Mouse (Mus musculus): ENCODE data around the gene Smg6. TPM values are rescaled to one million over a fixed set of nuclear protein-coding genes. Genes with fewer than 3 reads are reported as not detected.

The Smg6 gene
- total RNA-seq, 4 experiments from 2014 or later, result 16.7 to 22.8 (median 20.2) TPM

DNA sequence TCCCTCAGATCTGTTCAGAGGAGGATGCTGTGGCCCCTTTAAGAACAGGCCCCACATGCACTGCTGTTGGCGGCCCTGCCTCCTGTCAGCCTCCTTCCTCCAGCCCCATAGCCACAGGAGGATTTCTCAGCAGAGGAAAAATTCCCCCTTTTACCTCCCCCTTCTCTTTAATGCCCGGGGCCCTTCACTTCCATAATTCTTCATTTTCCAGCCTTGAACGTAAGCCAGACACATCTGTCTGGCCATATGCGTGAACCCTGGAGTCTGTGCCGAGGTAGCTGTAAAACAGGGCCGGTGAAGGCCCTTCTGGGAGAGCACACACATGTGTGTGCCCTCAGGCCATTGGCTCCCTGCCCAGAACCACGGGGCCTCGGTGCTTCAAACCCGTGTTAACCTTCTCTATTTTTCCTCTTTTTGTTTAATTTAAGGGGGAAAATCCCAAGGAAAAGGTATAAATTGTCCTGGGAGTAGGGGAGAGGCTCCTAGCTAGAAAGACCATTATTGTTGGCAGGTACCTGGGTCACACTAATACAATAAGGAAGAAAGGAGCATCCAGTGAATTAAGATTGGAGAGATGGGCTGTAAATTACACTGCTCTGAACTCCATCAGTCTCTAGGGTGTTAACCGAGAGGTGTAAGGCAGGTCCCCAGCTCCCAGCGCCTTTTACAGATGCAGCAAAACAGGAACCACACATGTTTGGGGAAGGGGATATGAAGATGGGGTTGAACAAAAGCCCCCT, 221.7 kb downstream of the Smg6 start:
- no peak for DNase-seq (ENCODE audit: low spot score)

DNA sequence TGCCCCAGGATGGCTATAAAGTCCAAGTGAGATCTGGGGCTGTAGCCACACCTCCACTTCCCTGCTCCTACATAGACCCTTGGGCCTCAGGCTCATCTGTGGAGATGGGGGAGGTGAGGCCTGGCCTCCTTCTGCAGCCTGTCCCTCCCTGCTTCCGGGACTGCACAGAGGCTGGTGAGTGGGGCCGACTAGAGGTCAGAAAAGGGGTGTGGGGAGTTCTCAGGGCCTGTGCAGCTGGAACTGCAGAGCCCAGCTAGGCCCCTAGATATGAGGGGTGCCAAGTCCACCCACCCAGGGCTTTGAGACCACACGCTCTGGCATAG, 222.2 kb downstream of the Smg6 start:
- DNase-seq (ENCODE audit: low spot score), result no peak

DNA sequence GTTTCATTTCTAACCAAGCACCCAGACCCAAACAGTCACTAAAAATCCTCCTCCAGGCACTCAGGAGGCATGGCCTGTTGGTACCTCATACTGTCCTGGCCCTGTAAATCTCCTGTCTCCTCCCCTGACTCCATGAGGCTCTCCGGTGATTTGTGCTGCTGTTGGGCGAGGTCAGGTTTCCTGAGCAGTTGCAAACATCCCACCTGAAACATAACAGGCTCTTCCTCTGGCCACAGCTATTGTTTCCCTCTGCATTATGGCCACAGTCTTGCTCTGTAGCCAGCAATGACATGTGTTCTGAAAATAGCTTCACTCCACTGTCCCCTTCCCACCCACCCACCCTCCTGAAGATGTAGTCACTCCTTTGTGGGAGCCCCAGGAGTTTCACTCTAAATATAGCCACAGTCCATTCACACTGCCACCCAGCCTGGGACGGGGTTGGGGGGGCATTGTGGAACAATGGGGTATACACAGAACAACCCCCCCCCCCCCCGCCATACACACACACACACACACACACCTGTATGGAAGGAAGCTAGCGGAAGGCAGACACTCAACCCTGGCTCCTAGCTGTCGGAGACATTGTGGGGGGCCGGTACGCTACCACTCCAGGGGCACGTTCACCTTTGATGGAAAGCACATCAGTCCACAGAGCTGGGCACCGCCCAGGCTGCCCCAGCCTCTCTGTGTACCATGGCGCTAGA, 222.9 kb downstream of the Smg6 start:
- peak; percentile 6 for DNase-seq (ENCODE audit: low spot score)

DNA sequence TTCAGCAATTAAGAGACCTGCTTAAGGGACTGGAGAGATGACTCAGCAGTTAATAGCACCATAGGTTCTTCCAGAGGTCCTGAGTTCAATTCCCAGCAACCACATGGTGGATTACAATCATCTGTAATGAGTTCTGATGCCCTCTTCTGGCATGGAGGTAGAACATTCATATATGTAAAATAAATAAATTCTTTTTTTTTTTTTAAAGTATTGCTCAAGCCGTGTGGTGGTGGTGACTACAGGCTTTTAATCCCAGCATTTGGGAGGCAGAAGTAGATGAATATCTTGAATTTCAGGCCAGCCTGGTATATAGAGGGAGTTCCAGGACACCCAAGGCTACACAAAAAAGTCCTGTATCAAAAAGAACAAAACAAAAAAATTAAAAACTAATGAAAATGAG, 224.7 kb downstream of the Smg6 start:
- no peak for DNase-seq (ENCODE audit: low spot score)

DNA sequence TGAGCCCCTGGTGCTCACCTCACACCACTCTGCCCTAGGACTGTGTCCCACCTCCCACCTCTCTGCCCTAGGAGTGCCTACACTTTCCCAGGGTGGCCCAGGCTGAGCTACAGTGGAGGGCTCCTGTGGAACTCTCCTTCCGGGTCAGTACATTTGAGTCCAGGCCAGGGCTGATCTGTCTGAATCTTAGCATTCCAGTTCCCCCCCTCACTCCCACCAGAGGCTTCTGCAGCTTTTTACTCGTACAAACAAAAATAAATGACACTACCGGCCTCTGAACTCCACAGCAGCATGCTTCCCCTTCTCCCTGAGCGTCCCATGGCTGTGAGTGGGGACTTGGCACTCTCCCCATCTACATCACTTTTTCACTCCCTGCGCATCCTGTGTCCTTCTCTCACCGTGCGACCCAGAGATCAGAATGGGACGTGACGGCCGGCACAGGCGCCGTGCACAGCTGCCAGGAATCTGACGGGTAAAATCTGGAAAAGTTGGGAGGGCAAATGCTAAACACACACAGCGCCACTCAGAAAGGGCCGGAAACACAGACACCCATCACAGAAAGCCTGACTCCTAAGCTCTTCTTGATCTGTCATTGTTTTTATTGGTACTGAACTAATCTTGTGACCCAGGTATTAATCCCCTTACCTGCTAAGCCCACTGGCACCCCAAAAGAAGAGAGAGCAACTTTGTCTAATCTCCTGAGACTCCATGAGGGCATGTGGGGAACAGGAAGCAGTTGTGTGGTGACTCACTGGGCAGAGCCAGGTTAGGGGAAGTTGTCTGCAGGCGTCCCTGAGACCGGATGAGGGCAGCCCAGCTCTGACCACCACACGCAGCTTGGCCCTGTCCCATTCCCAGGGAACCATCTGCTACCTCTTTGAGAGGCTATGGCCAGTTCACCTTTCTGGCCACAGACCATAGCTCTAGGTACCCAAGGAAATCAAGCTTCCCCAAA, 227.3 kb downstream of the Smg6 start:
- peak; percentile 60 for DNase-seq (ENCODE audit: low spot score)

DNA sequence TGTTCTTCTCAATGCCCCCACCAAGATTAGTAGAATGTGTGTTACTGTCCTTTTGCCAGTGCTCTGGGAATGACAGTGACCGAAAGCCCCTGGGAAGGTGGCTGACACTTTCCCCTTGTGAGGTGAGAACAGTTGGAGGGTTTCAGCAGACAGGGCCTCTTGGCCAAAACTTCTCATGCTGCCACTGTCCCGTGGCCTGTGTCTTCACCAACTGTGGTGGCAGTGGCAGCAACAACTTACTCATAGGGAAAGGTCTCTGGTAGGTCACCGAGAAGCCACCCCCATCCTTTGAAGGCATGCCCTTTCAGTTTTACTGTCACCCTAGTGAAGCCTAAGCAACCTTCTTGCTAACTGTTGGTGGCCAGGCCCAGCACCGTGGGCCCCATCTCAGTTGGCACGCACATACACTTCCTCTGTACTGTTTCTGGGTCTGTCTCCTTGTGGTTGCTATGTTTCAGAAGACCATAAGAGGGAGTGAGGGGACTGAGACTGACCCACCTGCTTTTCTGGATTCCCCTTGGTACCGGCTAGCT, 228.5 kb downstream of the Smg6 start:
- DNase-seq (ENCODE audit: low spot score), result peak; percentile 5

DNA sequence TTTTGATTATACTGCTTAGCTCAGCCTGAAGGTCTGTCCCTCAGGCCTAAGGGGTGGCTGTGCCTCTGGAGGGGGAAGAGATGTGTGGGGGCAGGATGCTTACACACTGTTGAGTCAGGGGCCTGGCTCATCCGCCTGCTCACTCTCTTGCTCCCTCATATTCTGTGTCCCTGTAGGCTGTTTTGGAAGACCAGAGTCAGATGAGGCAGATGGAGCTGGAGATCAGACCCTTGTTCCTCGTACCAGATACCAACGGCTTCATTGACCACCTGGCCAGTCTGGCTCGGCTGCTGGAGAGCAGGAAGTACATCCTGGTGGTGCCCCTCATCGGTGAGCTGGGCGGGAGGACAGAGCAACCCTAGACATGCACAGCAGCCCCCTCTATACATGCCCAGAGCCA, 230.4 kb downstream of the Smg6 start:
- no peak for DNase-seq (ENCODE audit: low spot score)

DNA sequence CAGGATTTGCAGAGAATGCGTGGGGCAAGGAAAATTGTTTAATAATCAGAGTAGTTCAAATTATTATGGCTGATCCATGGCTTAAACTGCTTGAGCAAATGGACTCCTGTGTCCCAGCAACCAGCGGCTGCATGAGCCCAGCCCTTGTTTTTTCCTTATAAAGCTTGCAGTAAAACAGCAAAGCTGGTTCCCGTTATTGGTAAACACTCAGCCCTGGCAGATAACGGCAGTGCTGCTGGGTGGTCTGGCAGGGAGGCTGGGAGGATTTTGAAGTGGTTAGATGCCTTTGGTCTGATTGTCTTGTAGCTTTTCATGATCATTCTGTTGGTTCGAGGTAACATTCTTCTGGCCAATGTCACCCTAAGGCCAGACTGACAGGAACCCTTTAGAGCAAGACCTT, 230.8 kb downstream of the Smg6 start:
- peak; percentile 20 for DNase-seq (ENCODE audit: low spot score)

DNA sequence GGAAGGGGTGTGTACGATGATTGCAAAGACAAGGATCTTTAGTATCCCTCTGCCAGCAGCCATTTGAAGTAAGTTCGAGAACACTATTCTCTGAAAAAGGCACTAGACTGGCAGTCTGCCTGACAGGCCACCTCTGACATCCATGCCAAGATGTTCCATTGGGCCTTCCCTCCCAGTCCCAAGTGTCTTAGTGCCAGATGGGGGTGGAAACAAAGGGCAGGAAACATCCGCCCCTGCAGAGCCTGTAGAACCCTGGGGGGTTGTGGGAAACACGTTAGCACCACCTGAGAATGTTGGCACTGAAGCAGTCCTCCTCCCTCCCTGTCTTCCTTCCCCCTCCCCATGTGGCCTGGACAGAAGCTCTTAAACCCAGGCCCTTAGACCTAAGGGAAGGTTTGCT, 231.4 kb downstream of the Smg6 start:
- DNase-seq (ENCODE audit: low spot score), result peak; percentile 51

DNA sequence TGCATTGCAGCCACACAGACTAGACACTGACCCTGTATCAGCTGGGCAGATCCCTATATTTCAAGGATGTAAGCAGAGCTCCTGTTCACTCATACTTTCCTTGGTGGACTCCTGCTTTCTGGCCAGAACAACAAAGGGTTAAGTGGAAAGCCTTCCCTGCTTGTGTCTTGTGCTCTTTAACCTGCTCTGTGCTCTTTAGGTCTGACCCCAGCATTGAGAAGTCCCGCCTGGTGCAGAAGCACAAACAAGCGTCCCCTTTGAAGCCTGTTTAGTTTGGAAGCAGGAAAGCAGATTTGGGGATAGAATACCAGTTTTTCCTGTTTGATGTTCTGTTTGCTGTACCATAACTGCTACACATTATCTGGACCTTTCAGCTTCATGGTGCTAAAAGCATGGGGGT, 232.3 kb downstream of the Smg6 start:
- peak; percentile 7 for DNase-seq (ENCODE audit: low spot score)

DNA sequence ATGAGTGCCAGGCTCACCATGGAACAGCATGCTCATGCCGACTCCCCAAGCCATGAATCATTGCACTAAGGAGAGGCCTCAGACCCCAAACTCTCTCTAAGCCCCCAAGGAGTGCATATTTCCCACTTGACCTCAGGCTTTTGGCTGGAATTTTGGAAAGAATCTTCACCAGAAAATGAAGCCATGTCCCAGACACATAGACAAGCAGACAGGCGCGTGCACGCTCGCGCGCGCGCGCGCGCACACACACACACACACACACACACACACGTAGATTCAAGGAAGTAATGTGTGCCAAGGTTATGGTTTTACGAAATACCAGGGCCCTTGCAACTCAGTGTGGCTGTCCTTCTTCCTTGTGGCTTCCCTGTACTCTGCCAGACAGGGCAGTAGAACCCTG, 232.8 kb downstream of the Smg6 start:
- DNase-seq (ENCODE audit: low spot score), result peak; percentile 36

DNA sequence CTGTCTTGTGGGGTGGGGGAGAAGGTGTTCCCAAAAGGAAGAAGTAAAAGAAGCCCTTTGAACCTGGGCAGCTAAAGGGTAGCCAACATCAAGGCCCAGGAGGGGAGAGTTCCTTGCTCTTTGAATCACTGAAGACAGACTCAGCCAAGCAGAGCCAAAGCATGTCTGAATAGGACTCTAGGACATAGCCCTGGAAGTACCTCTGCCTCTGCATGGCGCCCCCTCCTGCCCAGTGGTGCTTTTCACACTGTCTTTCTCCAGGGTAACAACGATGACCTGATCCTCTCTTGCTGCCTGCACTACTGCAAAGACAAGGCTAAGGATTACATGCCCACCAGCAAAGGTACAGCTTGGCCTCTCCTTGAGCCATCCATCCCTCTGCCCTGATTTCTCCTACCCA, 233.9 kb downstream of the Smg6 start:
- no peak for DNase-seq (ENCODE audit: low spot score)

DNA sequence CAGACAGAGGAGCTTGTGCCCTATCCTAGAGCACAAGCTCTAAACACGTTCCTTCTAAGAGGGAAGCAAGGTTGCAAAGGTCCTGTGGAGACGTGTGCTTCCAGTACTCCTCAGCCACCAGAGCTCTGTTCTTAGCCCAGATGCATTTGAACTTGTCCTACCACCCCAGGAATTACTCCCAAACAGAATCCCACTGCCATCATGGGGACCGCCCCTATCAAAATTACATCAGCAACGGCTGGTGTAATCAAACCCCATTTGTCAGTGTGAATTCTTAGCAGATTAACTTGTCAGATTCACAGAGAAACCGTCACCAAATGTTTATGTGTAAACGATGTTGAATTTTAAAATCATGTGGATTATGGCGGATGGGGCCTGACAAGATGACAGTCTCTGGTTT, 235.3 kb downstream of the Smg6 start:
- no peak for DNase-seq (ENCODE audit: low spot score)

DNA sequence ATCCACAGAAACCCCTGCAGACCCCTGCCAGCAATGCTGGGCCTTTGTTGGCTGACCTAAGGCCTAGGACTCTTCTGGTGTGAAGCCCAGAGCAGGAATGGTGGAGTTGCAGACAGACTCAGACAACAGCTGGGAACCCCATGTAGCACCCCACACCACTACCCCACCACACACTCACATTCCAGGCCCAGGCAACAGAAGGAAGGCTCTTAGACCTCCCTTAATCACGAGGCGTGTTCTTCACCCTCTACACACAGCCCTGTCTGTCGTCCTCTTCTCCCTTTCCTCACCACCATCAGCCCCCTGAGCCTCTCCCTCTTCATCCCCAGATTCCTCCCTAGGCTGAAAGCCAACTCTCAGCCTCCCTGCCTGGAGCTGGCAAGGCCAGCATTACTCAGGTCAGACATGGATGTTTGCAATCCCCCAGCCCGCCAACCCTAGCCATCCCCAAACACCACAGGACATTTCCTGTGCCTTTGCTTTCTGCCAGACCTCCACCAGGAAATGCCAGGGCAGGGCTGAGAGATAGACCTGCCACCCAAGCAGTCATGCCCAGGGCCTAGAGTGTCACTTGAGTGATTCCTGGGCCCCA, 235.9 kb downstream of the Smg6 start:
- DNase-seq (ENCODE audit: low spot score), result peak; percentile 16

DNA sequence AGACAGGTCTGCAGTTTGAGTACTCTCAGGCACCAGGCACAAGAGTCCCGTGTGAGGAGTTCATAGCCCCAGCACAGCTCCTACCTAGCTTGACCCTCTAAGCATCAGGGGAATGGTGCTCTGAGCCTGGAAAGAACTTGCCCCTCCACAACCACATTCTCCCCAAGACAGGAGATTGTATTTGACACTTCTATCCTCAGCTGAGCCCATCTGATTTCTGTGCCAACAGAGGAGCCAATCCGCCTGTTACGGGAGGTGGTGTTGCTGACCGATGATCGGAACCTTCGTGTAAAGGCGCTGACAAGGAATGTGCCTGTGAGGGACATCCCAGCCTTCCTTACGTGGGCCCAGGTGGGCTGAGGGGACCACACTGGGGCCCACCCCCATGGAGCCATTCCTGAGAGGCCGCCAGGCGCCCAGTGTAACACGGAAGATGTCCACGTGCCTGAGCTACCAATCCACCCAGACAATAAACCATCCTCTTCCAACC, 237.0 kb downstream of the Smg6 start:
- DNase-seq (ENCODE audit: low spot score), result no peak

DNA sequence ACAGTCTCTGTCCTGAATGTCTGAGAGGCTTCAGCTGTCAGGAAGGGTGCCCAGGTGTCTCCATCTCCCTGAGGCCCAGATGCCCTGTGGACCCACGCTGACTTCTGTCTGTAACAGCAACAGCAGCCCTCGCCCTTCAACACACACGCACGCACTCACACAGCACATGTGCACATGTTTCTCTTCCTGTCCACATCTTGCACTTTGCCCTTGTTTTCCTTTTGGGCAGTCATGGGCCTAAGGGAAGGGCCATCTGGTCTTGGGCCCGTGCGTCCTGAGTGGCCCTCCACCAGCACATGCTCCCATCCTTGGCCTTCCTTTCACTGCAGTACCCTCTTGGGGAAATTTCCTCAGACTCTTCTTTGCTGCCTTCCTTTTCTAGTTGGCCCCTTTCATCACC, 237.8 kb downstream of the Smg6 start:
- DNase-seq (ENCODE audit: low spot score), result peak; percentile 14

DNA sequence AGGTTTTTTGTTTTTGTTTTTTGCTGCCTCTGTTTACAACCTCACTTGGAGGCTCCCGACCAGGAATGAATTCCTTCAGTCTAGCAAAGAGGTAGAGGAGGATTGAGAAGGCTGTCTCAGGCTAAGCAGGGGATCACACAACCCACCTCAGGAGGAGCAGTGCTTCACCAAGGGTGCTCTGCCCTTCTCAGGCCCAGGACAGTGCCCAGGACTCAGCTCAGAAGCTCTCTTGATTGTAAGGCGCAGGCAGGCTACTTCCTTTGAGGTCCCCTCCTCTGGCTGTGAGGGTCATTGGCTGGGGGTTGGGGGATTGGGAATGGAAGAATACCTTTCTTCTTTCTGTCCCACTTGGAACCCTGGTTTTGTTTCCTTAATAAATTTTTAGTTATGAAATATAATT, 238.4 kb downstream of the Smg6 start:
- no peak for DNase-seq (ENCODE audit: low spot score)

DNA sequence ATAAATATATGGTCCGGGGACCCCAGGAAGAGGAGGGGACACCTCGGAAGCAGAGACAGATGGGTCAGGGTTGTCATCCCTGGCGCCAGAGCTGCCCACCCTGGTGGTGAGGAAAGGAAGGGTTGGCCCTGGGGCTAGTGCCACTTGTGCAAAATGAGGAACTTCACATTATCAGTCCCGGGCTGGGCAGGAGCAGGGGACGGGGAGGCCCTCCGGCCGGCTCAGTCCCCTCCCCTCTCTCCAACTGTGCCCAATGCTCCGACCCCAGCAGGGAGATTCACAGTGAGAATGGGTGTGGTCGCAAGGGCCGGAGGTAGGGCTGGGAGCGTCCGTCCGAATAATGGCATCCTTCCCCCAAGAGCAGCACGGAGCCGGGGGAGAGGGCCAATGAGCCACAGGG, 239.1 kb downstream of the Smg6 start:
- DNase-seq (ENCODE audit: low spot score), result peak; percentile 16

DNA sequence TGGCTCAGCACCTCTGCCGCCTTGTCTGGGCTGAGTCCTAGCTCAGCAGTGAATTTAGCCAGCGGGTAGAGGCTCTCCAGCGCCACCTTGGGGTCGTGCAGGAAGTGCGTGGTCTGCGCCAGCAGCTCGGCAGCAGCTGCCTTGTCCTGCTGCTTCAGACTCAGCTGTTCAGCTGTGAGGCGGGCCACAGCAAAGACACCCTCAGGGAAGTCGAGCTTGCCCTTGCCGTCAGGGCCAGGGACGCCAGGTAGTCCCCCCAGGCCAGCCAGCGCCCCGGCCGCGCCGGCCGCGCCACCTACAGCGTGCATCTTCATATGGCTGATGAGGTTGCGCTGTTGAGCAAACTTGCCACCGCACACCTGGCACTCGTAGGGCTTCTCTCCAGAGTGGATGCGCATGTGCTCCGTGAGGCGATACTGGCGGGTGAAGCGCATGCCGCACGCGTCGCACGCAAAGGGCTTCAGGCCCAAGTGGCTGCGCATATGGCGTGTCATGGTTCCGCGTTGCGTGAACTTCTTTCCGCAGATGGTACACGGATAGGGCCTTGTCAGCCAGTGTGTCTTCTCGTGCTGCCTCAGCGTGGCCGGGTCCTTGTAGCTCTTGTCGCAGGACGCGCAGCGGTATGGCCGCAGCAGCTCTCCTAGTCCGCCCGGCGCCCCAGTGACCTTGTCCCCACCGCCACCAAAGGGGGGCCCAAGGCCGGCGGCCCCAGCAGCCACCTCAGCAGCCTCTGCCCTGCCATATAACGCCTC, 240.0 kb downstream of the Smg6 start:
- DNase-seq (ENCODE audit: low spot score), result peak; percentile 89

DNA sequence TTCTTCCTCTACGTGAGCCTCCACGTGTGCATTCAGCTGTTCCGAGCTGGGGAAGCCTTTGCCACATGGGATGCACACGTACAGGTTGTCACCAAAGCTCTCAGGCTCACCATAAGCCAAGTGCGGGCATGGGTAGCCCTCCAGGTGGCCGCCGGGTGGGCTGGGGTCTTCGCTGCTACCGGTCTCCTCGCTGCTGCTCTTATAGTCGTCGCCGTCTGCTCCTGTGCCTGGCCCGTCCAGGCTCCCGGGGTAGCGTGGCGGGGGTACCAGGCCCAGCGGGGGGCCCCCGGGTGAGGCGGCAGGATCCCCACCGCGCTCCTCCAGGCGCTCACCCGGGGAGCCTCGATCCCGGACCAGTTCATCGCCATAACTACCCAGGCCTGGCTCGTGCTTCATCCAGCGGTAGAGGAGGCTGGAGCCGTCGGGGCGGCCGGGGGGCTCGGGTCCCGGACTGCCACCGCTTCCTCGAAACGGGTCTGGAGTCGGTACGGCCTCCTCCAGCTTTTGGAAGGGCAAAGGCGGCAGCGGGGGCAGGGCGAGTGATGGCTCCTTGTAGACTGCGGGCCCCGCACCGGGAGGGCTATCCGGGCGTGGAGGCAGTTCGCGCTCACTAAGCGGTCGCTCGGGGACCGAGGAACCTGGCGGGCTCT, 240.7 kb downstream of the Smg6 start:
- DNase-seq (ENCODE audit: low spot score), result no peak
